Mouse (Mus musculus) limb, embryonic 12.5 days (tissue): ENCODE data around the gene Olfr307. TPM values are rescaled to one million over a fixed set of nuclear protein-coding genes. Genes with fewer than 3 reads are reported as not detected.

Experiments
- microRNA-seq: library from miRNA; unstranded; fragments of <30 nt; microRNA quantifications from one replicate; pipeline ENCODE4, GENCODE M21; 2017
- polyA plus RNA-seq: library from polyadenylated mRNA; unstranded; fragments of >200 nt; fragmentation: Nextera tagmentation; extraction: Ambion mirVana; gene quantifications from 2 replicates; pipeline ENCODE4 v1.2.1, GENCODE M21; 2016

Olfr307 gene
- polyA plus RNA-seq, 1 experiment from 2014 or later = not detected

Small RNA genes lying within 50 kb of the gene (microRNA-seq; reads per million reads assigned to microRNA genes)
- not detected for gene Gm23192

Other genes with a start within 250 kb of the Olfr307 start
- not detected in 2 replicates for gene Vmn2r75, start 165.8 kb downstream of the Olfr307 start, polyA plus RNA-seq
- not detected in 2 replicates for gene Vmn2r76, start 91.3 kb downstream of the Olfr307 start, polyA plus RNA-seq
- not detected in 2 replicates for gene Olfr310, start 60.4 kb downstream of the Olfr307 start, polyA plus RNA-seq
- not detected in 2 replicates for gene Olfr309, start 23.9 kb downstream of the Olfr307 start, polyA plus RNA-seq
- not detected in 2 replicates for gene Olfr308, start 12.0 kb downstream of the Olfr307 start, polyA plus RNA-seq
- not detected in 2 replicates for gene Olfr305, start 29.3 kb upstream of the Olfr307 start, polyA plus RNA-seq
- not detected in 2 replicates for gene Olfr304, start 49.1 kb upstream of the Olfr307 start, polyA plus RNA-seq
- not detected in 2 replicates for gene Olfr303, start 60.2 kb upstream of the Olfr307 start, polyA plus RNA-seq
- not detected in 2 replicates for gene Olfr301, start 66.3 kb upstream of the Olfr307 start, polyA plus RNA-seq
- gene Olfr299, start 122.3 kb upstream of the Olfr307 start, polyA plus RNA-seq = not detected in 2 replicates
- gene Olfr298, start 154.9 kb upstream of the Olfr307 start, polyA plus RNA-seq = not detected in 2 replicates
- not detected in 2 replicates for gene Olfr297, start 182.4 kb upstream of the Olfr307 start, polyA plus RNA-seq
- not detected in 2 replicates for gene Olfr295, start 246.3 kb upstream of the Olfr307 start, polyA plus RNA-seq